Mouse (Mus musculus) bone marrow, adult 2 months (tissue): ENCODE results near the gene Adarb1. TPM values are rescaled to one million over a fixed set of nuclear protein-coding genes. Genes with fewer than 3 reads are reported as not detected.

ENCODE experiments used
- H3K27ac ChIP-seq: fragments of 200-500 bp; 2 replicates; pipeline ENCODE4 v1.5.1; 2012; ENCODE audit warnings: low read depth, mild to moderate bottlenecking, control low read depth, inconsistent platforms, low read length; ENCODE audit not compliant: control insufficient read depth, poor library complexity, insufficient read depth
- H3K4me1 ChIP-seq: fragments of 200-500 bp; 2 replicates; pipeline ENCODE4 v1.6.1; 2011; ENCODE audit warnings: low read length; ENCODE audit not compliant: control insufficient read depth, insufficient read depth
- H3K4me3 ChIP-seq: fragments of 200-500 bp; replicated peaks from 2 replicates; pipeline ENCODE3; 2011; ENCODE audit warnings: mild to moderate bottlenecking, low read depth, low read length, control low read depth; ENCODE audit not compliant: control insufficient read depth
- CTCF ChIP-seq: fragments of 200-500 bp; IDR thresholded peaks from 2 replicates; pipeline ENCODE4 v1.5.1; 2011; ENCODE audit warnings: low read length, control low read depth; ENCODE audit not compliant: control insufficient read depth, insufficient read depth
- POLR2A ChIP-seq: fragments of 200-500 bp; IDR thresholded peaks from 2 replicates; pipeline ENCODE4 v1.6.1; 2011; ENCODE audit warnings: low read depth, mild to moderate bottlenecking, control low read depth, low read length, borderline replicate concordance; ENCODE audit not compliant: control insufficient read depth
- WGBS: fragments of 180-500 bp; shearing (Covaris S2); methylation state at CpG from one replicate; pipeline ENCODE4 v1.1.7; 2018; 5-methylcytosine and 5-hydroxymethylcytosine counted together
- polyA plus RNA-seq: library from polyadenylated mRNA; stranded (reverse); fragments of >200 nt; gene quantifications from 2 replicates; pipeline ENCODE4 v1.2.4, GENCODE M21; 2011; ENCODE audit warnings: low replicate concordance; ENCODE audit not compliant: missing spikeins, insufficient read depth, insufficient read length

Adarb1 gene
- polyA plus RNA-seq, 1 experiment, result 1.7 TPM

DNA sequence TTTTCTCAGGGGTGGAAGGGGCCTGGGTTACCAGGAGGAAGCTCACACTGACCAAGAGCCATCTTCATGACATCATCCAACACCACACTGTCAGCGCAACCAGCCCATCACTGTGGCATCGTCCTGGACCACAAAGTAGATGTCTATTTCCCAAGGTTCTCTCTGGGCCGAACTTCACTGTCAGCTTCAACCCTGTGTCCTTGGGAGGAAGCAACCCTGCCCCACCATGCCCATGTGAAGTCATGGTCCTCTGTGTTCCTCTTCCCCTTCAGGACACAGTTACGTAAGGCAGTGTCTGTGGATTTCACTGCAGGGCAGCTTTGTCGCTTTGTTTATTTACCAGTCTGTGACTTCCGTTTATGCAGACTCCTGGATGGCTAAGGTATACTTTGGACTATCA is 27.0 kb downstream of the Adarb1 start:
- no peaks in the 10 kb centered on the region for H3K4me1 ChIP-seq
- 53% methylated on average over 6 of the region's 6 CpGs for WGBS
- no peak overlapping the region for H3K4me3 ChIP-seq
- H3K27ac ChIP-seq, result no peak overlapping the region
- TF ChIP-seq CTCF (no peak), POLR2A (no peak)

DNA sequence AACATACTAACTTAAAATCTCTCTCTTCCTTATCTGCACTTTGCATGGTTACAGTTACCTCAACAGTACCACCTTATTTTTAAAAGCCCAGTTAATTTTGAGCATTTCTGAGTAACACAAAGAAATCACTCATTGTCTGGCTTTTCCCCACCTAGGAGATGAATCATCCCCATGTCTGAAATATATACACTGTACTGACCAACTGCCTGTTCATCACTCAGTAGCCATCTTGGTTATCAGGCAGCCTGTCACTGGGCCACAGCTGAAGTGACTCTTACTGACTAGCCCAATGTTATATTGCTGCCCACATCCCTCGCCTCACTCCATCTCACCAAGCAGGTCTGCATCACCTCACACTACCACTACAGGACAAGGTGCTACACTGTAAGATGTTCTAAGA is 30.5 kb downstream of the Adarb1 start:
- no peak overlapping the region for H3K27ac ChIP-seq
- H3K4me1 ChIP-seq, result peaks cover 2% of the 10 kb centered on the region
- TF ChIP-seq CTCF (no peak), POLR2A (no peak)
- WGBS, result 77% methylated on average over 1 of the region's 1 CpGs
- no peak overlapping the region for H3K4me3 ChIP-seq

GRCm38 (mm10) chr10:77385731-77386130 is 32.3 kb downstream of the Adarb1 start:
- no peak for TF ChIP-seq POLR2A
- TF ChIP-seq CTCF, result no peak
- no peak overlapping the region for H3K4me3 ChIP-seq
- peaks cover 4% of the 10 kb centered on the region for H3K4me1 ChIP-seq
- 82% methylated on average over 4 of the region's 4 CpGs for WGBS
- no peak overlapping the region for H3K27ac ChIP-seq

DNA sequence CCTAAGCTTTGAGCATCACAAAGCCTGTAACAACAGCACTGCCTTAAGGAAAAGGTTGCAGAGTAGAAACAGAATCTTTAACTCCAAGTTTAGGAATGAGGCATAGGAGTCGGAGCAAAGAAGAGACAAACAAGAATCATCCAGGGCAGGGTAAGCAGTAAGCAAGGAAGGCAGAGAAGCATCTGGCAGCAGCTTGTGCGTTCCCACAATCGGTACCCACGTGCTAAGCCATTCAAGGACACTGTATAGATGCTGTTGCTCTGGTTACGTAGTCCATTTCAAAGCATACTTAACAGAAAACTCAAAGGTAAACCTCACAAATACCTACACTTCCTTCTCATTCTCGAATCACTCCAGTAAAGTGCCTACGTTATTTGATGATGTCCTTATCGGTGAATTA is 35.0 kb downstream of the Adarb1 start:
- no peak overlapping the region for H3K27ac ChIP-seq
- WGBS, result 81% methylated on average over 8 of the region's 8 CpGs
- H3K4me1 ChIP-seq, result peaks cover 4% of the 10 kb centered on the region
- TF ChIP-seq POLR2A (no peak), CTCF (no peak)
- H3K4me3 ChIP-seq, result no peak overlapping the region

DNA sequence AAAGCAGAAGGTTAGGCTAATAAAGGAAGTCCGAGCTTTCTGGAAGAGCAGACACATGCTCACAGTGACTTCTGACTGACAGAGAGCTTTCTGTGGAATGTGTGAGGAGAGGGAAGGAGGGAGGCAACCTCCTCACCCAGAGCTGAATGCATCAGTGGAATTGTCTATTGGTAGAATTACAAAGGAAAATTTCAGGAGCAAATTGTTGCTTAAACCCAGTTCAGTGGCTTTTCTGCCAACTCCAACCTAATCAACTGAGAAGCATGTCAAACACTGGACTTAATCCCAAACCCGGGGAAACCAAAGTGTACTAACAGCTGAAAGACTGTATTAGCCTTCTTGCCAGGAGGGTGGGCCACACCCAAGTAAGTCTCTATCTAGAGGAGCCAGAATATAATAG is 36.9 kb downstream of the Adarb1 start:
- Histone ChIP-seq H3K27ac (no peak overlapping the region), H3K4me3 (no peak overlapping the region), H3K4me1 (peaks cover 4% of the 10 kb centered on the region)
- 60% methylated on average over 2 of the region's 2 CpGs for WGBS
- TF ChIP-seq POLR2A (no peak), CTCF (no peak)

- WGBS, result 73% methylated on average over 6 of the region's 6 CpGs
- TF ChIP-seq POLR2A (no peak), CTCF (no peak)
- Histone ChIP-seq H3K4me3 (no peak overlapping the region), H3K27ac (no peak overlapping the region; the same call in 1 of the 2 replicates), H3K4me1 (peaks cover 4% of the 10 kb centered on the region)
These were observed 37.4 kb downstream of the Adarb1 start for GRCm38 (mm10) chr10:77380716-77381115.

- no peak for TF ChIP-seq CTCF
- 84% methylated on average over 4 of the region's 4 CpGs for WGBS
These were observed 38.9 kb downstream of the Adarb1 start for GRCm38 (mm10) chr10:77379199-77379598.

GRCm38 (mm10) chr10:77376056-77376455 is 42.0 kb downstream of the Adarb1 start:
- TF ChIP-seq CTCF (no peak), POLR2A (no peak)
- Histone ChIP-seq H3K4me1 (peaks cover 2% of the 10 kb centered on the region), H3K4me3 (no peak overlapping the region), H3K27ac (no peak overlapping the region)
- 74% methylated on average over 1 of the region's 1 CpGs for WGBS

More at GRCm38 (mm10) chr10:77379199-77379598, 38.9 kb downstream of the Adarb1 start:
- peaks cover 4% of the 10 kb centered on the region for H3K4me1 ChIP-seq
- H3K4me3 ChIP-seq, result no peak overlapping the region
- H3K27ac ChIP-seq, result no peak overlapping the region

GRCm38 (mm10) chr10:77374948-77375347 is 43.1 kb downstream of the Adarb1 start:
- no peak overlapping the region for H3K4me3 ChIP-seq
- TF ChIP-seq CTCF (no peak), POLR2A (no peak)
- no peaks in the 10 kb centered on the region for H3K4me1 ChIP-seq
- WGBS, result 76% methylated on average over 1 of the region's 1 CpGs
- no peak overlapping the region for H3K27ac ChIP-seq

- Histone ChIP-seq H3K4me3 (no peak overlapping the region), H3K4me1 (no peaks in the 10 kb centered on the region), H3K27ac (no peak overlapping the region)
- TF ChIP-seq CTCF (no peak), POLR2A (no peak)
- WGBS, result 77% methylated on average over 5 of the region's 5 CpGs
These were observed 43.7 kb downstream of the Adarb1 start for GRCm38 (mm10) chr10:77374407-77374806.
